Mouse (Mus musculus) neural tube, embryonic 12.5 days (tissue): Measurements from ENCODE around the gene Arid3c. TPM values are rescaled to one million over a fixed set of nuclear protein-coding genes. Genes with fewer than 3 reads are reported as not detected.
A peak's percentile ranks its signal among the peaks of the same experiment; 100 is the strongest.
"Not testable (repeated sequence)": the region's sequence is repeated elsewhere in the genome, so short reads cannot be mapped to it uniquely, and the experiment has no call there.

Experiments
- ATAC-seq: fragments of 200-750 bp; cut with Nextera tagmentation; 2 replicates; pipeline ENCODE4 v1.8.0; 2017; ENCODE audit warnings: low read depth, mild to moderate bottlenecking, moderate TSS enrichment, moderate library complexity; ENCODE audit not compliant: low FRiP score
- H3K27ac ChIP-seq: fragments of 300-500 bp; sonication (generic); 2 replicates; pipeline ENCODE4 v1.5.1; 2016
- H3K27me3 ChIP-seq: fragments of 300-500 bp; sonication (generic); replicated peaks from 2 replicates; pipeline ENCODE4 v1.6.1; 2016; ENCODE audit warnings: mild to moderate bottlenecking
- H3K36me3 ChIP-seq: fragments of 300-500 bp; sonication (generic); 2 replicates; pipeline ENCODE4 v1.6.1; 2016; ENCODE audit warnings: mild to moderate bottlenecking
- H3K4me1 ChIP-seq: fragments of 300-500 bp; sonication (generic); 2 replicates; pipeline ENCODE4 v1.6.1; 2016
- H3K4me2 ChIP-seq: fragments of 300-500 bp; sonication (generic); replicated peaks from 2 replicates; pipeline ENCODE4 v1.6.1; 2016; ENCODE audit warnings: mild to moderate bottlenecking
- H3K4me3 ChIP-seq: fragments of 300-500 bp; sonication (generic); 2 replicates; pipeline ENCODE4 v1.5.1; 2016
- H3K9ac ChIP-seq: fragments of 300-500 bp; sonication (generic); 2 replicates; pipeline ENCODE4 v1.6.1; 2016; ENCODE audit warnings: mild to moderate bottlenecking
- H3K9me3 ChIP-seq: fragments of 300-500 bp; sonication (generic); 2 replicates; pipeline ENCODE4 v1.6.1; 2016; ENCODE audit warnings: mild to moderate bottlenecking
- WGBS: fragments of 180-500 bp; shearing (Covaris S2); methylation state at CpG from one replicate; pipeline ENCODE4 v1.1.7; 2016; 5-methylcytosine and 5-hydroxymethylcytosine counted together
- polyA plus RNA-seq: library from polyadenylated mRNA; unstranded; fragments of >200 nt; fragmentation: Nextera tagmentation; extraction: Ambion mirVana; gene quantifications from 2 replicates; pipeline ENCODE4 v1.2.1, GENCODE M21; 2016

The Arid3c gene
- 1.4 and 1.5 TPM in 2 replicates for polyA plus RNA-seq

GRCm38 (mm10) chr4:41731052-41731765 lies at the start of gene Arid3c:
TSS of gene Arid3c (minus strand) at chr4:41731142.
- H3K27ac ChIP-seq: no peak within 1 kb of the TSS
- H3K36me3 ChIP-seq: no peaks in the 10 kb centered on the region
- H3K9me3 ChIP-seq: 0 out of 2 replicates have a peak, but pooled peaks cover 6% of the 10 kb centered on the region
- H3K9ac ChIP-seq: peak within 1 kb of the TSS; percentile 44
- peak within 1 kb of the TSS; percentile 75 for H3K4me2 ChIP-seq
- no peak for ATAC-seq
- H3K4me3 ChIP-seq: peak within 1 kb of the TSS; percentile 33
- H3K4me1 ChIP-seq: peaks cover 24% of the 10 kb centered on the region
- 1% methylated on average over 50 of the region's 50 CpGs for WGBS
- H3K27me3 ChIP-seq: peaks cover 69% of the 10 kb centered on the region

DNA sequence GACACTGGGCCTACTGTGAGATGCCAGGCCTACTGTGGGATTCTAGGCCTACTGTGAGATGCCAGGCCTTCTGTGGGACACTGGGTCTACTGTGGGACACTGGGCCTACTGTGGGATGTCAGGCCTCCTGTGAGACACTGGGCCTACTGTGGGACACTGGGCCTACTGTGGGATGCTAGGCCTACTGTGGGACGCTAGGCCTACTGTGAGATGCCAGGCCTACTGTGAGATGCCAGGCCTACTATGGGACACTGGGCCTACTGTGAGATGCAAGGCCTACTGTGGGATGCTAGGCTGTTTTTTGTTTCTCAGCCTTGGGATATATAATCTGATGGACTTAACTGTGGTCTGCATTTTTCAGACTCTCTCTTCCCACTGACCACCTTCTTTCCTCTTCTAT lies 44.9 kb upstream of the Arid3c start:
- not testable (repeated sequence) for H3K9ac ChIP-seq, ATAC-seq, H3K27ac ChIP-seq, H3K9me3 ChIP-seq, H3K4me3 ChIP-seq, H3K4me2 ChIP-seq, H3K27me3 ChIP-seq, H3K36me3 ChIP-seq, H3K4me1 ChIP-seq
- 76% methylated on average over 1 of the region's 1 CpGs for WGBS

DNA sequence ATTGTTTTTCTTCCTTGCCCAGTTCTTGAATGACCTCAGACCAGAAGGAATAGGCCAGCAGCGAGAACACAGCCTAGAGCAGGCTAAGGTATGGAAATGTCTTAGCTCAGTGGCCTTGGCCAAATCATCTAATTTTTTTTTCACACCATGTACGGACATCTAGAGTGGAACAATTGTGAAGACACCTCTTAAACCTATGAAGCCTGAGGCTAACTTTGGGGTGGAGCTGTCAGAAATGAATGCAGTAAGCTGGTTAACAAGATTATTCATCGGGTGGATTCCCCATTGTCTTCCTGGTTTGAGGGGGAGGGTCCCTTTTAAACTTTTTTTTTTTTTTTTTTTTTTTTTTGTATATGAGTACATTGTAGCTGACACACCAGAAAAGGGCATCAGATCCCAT lies 43.6 kb upstream of the Arid3c start:
- H3K9me3 ChIP-seq, ATAC-seq, H3K9ac ChIP-seq, H3K4me1 ChIP-seq, H3K36me3 ChIP-seq, H3K27ac ChIP-seq, H3K27me3 ChIP-seq: not testable (repeated sequence)
- Histone ChIP-seq H3K4me3 (peak overlapping the region; percentile 18; the same call in 1 of the 2 replicates), H3K4me2 (peak overlapping the region; percentile 55)
- 69% methylated on average over 3 of the region's 3 CpGs for WGBS

DNA sequence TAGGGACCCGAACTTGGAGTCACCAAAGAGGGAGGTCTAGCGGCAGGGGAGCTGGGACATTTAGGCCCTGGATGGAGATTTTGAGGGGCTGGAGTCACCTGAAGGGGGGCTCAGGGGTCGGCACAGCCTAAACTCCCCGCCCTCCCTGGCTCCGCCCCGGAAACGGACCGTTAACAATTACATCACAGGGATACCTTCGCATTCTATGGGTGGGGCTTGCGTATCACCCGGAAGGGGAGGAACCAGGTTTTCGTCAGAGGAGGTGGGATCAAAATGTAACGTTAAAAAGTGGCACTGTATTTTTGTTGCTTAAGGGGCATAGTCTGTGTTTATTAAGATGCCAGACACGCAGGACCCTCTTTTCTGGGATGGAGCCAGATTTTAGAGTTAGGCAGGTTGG lies 43.1 kb upstream of the Arid3c start, which contains the start of gene Ccl27a:
Gene Ccl27a, minus strand, starts transcription at position 246 of the 400 bp plus-strand sequence.
- not testable (repeated sequence) for H3K27ac ChIP-seq, H3K36me3 ChIP-seq, H3K4me1 ChIP-seq, H3K9me3 ChIP-seq, ATAC-seq, H3K27me3 ChIP-seq
- H3K9ac ChIP-seq: peak within 1 kb of the TSS; percentile 45; the same call in 1 of the 2 replicates
- WGBS: under 1% methylated on average over 12 of the region's 14 CpGs
- H3K4me3 ChIP-seq: peak within 1 kb of the TSS; percentile 48
- peak within 1 kb of the TSS; percentile 57 for H3K4me2 ChIP-seq

GRCm38 (mm10) chr4:41773502-41773901 lies 42.6 kb upstream of the Arid3c start:
- H3K9me3 ChIP-seq, H3K27me3 ChIP-seq, H3K27ac ChIP-seq, H3K4me1 ChIP-seq, H3K36me3 ChIP-seq, ATAC-seq: not testable (repeated sequence)
- Histone ChIP-seq H3K4me3 (peak overlapping the region; percentile 48), H3K9ac (peak overlapping the region; percentile 45; the same call in 1 of the 2 replicates), H3K4me2 (peak overlapping the region; percentile 57)
- WGBS: 1% methylated on average over 24 of the region's 25 CpGs

DNA sequence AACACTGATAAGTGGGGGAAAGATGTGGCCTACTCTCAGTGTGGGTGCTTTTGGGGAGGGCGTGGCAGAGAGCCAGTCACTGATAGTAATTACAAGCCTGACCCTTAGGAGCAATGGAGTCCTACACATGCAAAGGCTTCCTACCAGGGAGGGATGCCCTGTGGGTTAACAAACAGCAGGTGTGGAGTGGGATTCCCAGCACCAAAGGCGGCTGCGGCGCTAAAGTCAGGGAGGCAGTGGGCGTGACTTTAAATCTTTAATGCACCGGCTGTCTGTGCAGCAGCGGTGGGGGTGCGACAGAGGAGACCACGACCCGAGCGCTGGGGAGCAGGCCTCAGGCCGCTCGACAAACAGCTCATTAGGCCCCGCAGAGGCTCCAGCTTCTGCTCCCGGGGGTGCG lies 42.0 kb upstream of the Arid3c start:
- H3K9ac ChIP-seq: not testable (repeated sequence)

DNA sequence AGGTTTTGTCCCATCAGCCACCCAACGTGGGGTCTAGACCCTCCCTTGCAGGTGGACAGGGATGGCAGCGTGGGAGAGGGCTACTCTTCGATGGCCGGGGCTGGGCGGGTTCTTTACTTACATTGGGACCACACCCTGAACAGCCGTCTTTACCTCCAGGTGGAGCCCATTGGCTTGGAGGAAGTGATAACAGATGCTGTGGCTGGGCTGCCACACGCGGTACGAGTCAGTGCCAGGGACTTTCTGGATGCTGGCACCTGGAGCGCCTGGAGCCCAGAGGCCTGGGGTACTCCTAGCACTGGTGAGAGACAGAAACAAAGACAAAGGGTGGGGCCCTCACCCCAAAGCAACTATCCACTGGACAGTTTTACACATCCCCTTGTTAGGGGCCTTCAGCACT lies 36.4 kb upstream of the Arid3c start:
- not testable (repeated sequence) for H3K27ac ChIP-seq, H3K27me3 ChIP-seq, H3K4me2 ChIP-seq, H3K4me3 ChIP-seq, H3K4me1 ChIP-seq, H3K9ac ChIP-seq, ATAC-seq, H3K9me3 ChIP-seq, H3K36me3 ChIP-seq
- WGBS: 87% methylated on average over 10 of the region's 10 CpGs

More for the DNA sequence above, 42.0 kb upstream of the Arid3c start:
- H3K27ac ChIP-seq, ATAC-seq, H3K27me3 ChIP-seq, H3K4me1 ChIP-seq, H3K36me3 ChIP-seq, H3K9me3 ChIP-seq: not testable (repeated sequence)
- 4% methylated on average over 9 of the region's 16 CpGs for WGBS
- peak overlapping the region; percentile 48 for H3K4me2 ChIP-seq
- peak overlapping the region; percentile 22; the same call in 1 of the 2 replicates for H3K4me3 ChIP-seq

- ATAC-seq, H3K4me2 ChIP-seq, H3K36me3 ChIP-seq, H3K27ac ChIP-seq, H3K9ac ChIP-seq, H3K27me3 ChIP-seq, H3K9me3 ChIP-seq, H3K4me3 ChIP-seq: not testable (repeated sequence)
- 81% methylated on average over 5 of the region's 6 CpGs for WGBS
- peaks cover 13% of the 10 kb centered on the region for H3K4me1 ChIP-seq
Observed at GRCm38 (mm10) chr4:41763176-41763575, 32.2 kb upstream of the Arid3c start.

- H3K9me3 ChIP-seq, ATAC-seq, H3K27ac ChIP-seq, H3K27me3 ChIP-seq, H3K4me3 ChIP-seq, H3K36me3 ChIP-seq: not testable (repeated sequence)
- WGBS: 53% methylated on average over 8 of the region's 8 CpGs
- Histone ChIP-seq H3K4me1 (peaks cover 13% of the 10 kb centered on the region), H3K9ac (peak overlapping the region; percentile 21; the same call in 1 of the 2 replicates), H3K4me2 (peak overlapping the region; percentile 60)
Observed at GRCm38 (mm10) chr4:41762688-41763114, 31.8 kb upstream of the Arid3c start.

DNA sequence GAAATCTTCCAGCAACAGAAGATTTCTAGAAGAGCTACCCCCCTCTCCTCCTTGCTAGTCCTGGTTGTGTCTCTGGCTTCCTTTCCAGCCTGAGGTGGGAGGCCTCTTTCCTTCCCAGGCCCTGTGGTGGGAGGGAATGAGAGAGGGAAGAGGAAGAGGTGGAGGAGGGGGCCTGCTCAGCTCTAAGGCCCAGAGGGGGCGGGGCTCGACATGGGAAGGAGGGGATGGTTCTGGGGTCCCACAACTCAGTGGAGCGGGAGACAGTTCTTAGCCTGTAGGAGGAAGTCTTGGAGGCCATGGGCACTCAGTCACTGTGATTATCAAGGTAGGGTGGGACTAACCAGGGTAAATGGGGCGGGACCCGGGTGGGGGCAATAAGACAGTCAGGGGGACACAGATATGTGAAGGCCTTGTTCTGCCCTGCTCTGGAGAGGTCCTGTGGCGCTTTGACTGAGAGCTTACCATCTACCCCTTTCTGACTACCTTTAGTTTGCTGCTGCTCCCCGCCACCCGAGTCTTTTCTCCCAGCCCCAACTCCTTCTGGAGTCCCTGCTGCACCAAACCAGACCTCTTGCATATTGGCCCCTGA lies 31.3 kb upstream of the Arid3c start:
- Histone ChIP-seq H3K27me3 (no peaks in the 10 kb centered on the region), H3K9me3 (no peaks in the 10 kb centered on the region), H3K4me2 (peak overlapping the region; percentile 60), H3K27ac (no peak overlapping the region), H3K9ac (peak overlapping the region; percentile 21; the same call in 1 of the 2 replicates), H3K4me1 (peaks cover 13% of the 10 kb centered on the region), H3K4me3 (no peak overlapping the region), H3K36me3 (no peaks in the 10 kb centered on the region)
- ATAC-seq: no peak
- 42% methylated on average over 8 of the region's 8 CpGs for WGBS

- no peak overlapping the region for H3K27ac ChIP-seq
- H3K9me3 ChIP-seq: no peaks in the 10 kb centered on the region
- H3K4me1 ChIP-seq: peaks cover 13% of the 10 kb centered on the region
- no peak for ATAC-seq
- H3K9ac ChIP-seq: no peak overlapping the region
- H3K4me3 ChIP-seq: no peak overlapping the region
- peak overlapping the region; percentile 60 for H3K4me2 ChIP-seq
- H3K36me3 ChIP-seq: no peaks in the 10 kb centered on the region
- H3K27me3 ChIP-seq: no peaks in the 10 kb centered on the region
Observed at GRCm38 (mm10) chr4:41761680-41762079, 30.7 kb upstream of the Arid3c start.

- H3K9ac ChIP-seq: peak overlapping the region; percentile 50; the same call in 1 of the 2 replicates
- H3K9me3 ChIP-seq: no peaks in the 10 kb centered on the region
- H3K4me3 ChIP-seq: peak overlapping the region; percentile 36; the same call in 1 of the 2 replicates
- ATAC-seq: no peak
- 91% methylated on average over 4 of the region's 4 CpGs for WGBS
- H3K27ac ChIP-seq: no peak overlapping the region
- no peaks in the 10 kb centered on the region for H3K27me3 ChIP-seq
- H3K4me1 ChIP-seq: peaks cover 19% of the 10 kb centered on the region
- peak overlapping the region; percentile 60 for H3K4me2 ChIP-seq
- no peaks in the 10 kb centered on the region for H3K36me3 ChIP-seq
Observed at GRCm38 (mm10) chr4:41760911-41761310, 30.0 kb upstream of the Arid3c start.
